Mouse (Mus musculus): ENCODE results near the gene Camkmt.

Camkmt gene

DNA sequence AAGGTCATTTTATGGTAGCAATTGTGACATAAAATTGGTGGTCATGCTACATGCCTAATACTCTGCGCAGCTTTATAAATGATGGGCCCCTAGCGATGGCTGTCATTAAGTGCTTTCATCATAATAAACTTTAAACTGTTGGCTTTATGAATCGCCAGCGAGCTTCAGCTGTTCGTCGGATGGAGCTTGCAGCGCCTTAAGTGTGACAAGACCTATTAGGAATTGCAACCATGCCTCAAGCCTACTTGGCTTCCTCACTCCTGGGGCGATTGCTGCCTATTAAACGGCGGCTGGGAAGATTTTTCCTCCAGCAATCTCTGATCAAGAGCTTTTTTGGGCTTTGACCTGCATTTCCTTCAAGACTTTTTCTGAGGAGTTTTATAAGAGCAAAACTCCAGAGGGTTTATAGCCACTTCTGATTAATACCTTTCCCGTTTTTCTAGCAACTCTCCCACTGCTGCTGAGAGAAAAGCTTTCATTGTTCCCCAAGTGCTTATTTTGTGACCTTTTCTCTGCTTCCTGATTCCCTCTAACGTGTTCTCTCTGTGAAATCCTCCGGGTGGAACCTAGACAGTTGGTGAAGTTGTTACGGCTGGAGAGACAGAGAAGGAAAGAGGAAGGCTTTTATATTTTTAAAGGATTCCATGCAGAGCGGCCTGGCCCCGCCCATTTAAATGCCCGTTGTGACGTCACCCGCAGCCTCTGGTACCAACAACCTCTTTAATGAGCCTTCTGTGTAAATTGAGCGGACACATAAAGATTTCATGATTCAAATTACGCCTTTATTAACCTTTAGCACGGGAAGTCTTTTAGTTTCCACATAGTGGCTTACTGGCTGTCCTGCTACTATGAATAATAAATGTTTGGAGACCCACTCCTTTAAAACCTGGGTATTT lies 373.4 kb downstream of the Camkmt start:
- DNase-seq (ENCODE audit: low spot score): no peak

DNA sequence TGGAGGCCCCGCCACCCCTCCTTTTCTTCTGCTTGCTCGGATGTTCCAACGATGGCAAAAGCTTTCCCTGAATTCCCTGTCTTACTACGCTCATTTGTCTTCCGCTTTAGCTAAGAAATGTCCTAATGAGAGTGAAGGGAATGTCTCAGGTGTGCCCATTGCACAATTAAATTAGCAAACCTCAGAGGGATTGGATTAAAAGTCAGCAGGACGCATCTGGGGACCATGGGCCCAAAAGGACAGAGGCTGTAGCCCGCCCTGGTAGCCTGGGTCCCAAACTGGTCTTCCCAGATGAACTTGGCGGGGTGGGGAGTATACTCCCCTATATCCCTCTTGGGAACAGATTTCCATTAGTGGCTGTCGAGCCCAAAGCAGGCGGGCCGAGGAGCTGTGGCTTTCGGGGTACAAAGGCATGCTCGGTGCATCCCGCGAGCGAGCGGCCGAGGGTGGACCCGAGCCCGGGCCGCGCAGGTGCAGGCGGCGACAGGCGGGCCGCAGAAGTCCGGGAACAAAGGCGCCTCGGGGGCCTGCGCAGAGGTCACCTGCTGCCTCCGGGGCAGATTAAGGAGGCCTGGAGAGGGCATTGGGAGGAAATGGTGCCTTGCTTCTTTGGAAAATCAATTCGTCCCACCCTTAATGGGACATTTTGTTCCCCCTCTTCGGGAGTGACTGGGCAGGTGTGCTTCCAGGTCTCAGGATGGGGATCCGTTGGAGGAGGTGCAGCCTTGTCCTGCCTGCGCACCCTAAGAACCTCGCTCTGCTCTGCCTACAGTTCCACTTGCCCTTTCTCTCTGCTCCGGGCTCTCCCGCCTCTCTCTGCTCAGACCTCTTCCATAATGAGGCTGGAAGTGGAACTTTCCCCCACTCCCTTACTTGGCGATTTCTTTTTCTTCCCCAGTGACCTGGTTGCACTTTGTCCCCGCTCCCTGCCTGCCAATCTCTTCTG lies 374.4 kb downstream of the Camkmt start:
- no peak for DNase-seq (ENCODE audit: low spot score)

DNA sequence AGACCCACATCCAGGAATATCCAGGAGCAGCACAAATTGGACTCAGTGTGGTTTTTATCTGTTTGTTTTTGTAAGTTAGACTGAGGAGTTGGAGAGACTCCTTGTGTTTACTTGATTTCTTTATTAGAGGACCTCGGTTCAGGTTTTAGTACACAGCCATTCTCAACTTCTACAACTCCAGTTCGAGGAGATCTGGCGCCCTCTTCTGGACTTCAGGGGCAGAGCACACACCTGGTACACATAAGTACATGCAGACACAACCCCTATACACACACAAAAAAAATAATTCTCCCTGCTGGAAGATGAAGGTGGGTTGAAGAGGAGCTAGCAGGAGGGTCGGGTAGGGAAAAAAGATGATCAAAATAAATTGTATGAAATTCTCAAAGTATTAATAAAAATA lies 379.4 kb downstream of the Camkmt start:
- no peak for DNase-seq (ENCODE audit: low spot score)

DNA sequence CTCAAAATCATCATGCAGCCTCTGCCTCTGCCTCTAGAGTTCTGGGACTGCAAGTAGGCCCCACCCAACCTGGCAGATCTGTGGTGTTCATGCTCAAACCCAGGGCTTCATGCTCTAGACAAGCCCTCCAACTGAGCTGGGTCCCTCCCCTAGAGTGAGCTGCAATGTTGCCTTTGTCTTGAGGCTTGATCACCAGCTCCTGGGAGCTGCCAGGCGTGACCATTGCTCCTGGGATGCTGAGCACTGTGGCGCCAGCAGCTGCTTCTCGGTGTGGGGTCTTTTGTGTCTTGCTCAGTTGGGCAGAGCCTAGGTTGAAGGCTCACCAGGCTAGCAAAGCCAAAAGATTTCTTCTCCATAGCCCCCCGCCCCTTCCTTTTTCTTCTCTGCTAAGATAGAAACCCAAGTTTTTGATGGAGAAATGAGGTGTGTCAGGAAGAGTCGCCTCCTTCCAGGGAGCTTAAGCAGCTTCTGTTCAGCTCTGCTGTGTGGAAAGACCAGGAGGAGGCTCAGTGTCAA lies 382.4 kb downstream of the Camkmt start:
- DNase-seq (ENCODE audit: low spot score): no peak

DNA sequence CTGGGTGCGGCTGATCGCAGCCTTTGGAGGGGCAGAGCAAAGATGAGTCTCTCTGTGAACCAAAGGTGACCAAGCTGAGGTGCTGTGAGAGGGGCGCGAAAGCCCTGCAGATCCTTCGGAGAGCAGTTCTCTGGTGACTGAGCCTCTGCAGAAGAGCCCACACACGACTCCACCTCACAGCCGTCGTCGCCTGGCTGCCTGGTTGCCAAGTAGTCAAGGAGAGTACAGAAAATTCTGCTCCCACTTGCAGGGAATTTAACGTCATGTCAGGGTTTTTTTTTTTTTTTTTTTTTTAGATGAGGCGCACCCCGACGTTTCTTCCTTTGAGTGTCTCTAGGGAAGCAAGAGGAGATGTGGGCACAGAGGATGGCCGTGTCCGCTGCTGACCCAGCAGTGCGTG lies 382.9 kb downstream of the Camkmt start:
- no peak for DNase-seq (ENCODE audit: low spot score)

DNA sequence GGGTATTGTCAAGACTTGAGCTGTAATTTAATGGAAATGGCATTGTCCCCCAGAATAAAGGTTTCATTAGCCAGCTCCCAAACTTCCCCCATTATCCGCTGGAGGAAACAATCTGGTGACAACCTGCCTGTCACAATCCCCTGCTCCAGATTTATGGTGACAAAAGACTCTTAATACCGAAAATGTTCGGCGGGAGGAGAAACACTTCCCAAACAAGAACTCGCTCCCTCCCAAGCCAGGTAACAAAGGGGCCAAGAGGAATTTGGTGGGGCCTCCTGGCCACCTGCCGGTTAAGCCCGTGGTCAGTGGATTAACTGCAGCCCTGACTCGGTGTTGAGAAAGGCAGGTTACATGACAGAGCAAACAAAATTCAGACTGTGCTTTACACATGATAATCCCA lies 383.5 kb downstream of the Camkmt start:
- DNase-seq (ENCODE audit: low spot score): no peak

DNA sequence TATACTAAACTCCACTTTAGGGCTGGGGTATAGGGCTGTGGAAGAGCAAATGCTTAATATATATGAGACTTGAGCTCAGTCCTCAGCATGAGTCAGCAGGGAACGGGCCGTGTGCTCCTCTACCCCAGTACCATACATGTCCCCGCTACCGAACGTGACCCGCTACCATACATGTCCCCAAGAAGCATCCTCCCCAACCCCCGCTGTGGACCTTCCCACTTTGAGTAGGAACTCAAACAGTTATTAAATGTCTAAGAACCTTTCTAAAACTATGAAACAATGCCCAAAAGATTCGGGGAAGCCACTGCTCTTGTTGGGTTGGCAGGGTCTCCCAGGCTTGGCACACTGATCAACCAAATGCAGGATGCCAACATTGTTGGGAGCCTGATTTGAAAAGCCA lies 390.9 kb downstream of the Camkmt start:
- DNase-seq (ENCODE audit: low spot score): no peak

DNA sequence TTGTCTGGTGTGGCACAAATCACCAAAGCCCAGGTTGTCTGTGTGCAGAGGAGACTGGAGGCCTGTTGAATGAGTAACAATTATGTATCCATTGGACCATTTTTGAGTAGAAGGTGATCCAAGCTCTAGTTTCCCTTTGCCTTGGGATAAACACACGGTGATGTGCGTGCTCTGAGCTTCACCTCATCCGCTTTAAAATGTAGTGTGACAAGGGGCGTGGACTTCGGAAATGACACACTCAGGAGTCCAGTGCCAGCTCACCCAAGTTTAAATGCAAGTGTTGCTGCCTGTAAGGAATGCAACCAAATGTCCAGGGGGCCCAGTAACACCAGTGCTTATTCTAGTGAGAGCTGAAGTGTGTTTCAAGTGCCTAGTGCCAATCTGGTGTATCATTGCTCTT lies 392.7 kb downstream of the Camkmt start:
- no peak for DNase-seq (ENCODE audit: low spot score)

DNA sequence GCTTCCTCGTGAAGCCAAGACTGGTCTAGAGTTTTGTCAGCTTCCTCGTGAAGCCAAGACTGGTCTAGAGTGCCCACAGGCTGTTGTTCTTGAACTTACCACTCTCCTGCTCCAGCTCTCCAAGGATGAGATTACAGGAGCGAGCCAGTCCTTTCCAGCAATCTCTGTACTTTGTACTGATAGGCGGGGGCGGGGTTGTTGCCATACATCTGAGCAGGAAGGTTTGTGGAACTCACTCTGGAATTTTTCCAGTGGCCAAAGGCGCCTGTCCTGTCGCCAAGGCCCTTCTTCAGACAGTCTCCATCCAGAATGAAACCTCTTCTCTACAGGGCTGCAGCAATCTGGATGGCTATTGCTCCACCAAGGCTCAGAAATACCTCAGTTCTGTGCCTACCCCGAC lies 393.7 kb downstream of the Camkmt start:
- no peak for DNase-seq (ENCODE audit: low spot score)

DNA sequence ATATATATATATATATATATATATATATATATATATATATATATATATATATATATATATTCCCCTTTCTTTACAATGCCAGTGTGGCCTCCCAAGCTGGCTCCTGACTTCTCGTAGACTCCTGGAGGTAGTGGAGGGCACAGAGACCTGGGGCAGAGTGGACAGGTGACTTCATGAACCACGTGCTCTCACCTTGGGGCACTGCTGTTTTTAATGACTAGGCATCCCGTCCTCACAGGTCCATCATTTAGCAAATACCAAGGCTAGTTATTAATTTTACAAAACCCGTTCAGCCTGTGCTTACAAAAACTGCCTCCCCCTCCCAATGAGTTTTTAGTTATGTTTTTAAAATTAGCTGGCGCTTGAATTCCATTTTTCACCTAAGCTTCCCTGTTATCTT lies 394.2 kb downstream of the Camkmt start:
- DNase-seq (ENCODE audit: low spot score): no peak

DNA sequence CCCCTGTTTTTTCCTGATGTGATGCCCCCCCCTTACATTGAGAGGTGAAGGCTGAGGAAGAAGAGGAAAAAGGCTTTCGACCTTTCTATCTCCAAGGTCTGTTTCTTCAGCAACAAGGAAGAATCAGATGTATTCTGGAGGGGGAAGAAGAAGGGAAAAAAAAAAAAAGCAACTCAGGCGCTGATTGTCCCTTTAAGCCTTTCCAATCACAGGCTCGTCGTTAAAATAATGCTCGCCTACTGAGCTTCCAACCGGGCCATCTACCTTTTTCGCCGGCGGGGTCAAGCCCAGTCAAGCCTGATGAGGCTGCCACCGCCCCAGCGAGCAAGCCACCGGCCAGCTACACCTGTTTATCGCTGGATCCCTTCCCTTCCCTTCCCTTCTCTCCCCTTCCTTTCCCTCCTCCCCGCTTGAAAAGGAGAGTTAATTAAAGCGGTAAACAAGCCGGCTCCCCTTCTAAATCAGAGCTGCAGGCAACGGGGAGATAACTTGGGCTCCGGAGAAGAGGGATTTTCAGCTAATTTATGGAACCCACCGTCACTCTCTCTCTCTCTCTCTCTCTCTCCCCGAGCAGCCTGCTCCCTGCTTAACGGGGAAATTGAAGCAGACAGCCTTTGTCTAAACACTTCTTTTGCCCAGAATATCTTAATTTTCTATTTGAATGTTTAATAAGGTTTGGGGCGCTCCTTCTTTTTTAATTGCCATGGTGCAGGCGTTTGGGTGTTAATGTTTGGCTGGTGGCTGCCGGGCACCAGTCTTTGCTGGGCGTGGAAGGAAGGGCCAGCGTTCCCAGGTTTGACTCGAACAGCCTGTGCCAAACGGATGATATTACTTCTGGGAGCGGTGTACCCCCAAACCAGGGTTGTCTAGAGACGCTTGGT lies 395.0 kb downstream of the Camkmt start:
- no peak for DNase-seq (ENCODE audit: low spot score)

DNA sequence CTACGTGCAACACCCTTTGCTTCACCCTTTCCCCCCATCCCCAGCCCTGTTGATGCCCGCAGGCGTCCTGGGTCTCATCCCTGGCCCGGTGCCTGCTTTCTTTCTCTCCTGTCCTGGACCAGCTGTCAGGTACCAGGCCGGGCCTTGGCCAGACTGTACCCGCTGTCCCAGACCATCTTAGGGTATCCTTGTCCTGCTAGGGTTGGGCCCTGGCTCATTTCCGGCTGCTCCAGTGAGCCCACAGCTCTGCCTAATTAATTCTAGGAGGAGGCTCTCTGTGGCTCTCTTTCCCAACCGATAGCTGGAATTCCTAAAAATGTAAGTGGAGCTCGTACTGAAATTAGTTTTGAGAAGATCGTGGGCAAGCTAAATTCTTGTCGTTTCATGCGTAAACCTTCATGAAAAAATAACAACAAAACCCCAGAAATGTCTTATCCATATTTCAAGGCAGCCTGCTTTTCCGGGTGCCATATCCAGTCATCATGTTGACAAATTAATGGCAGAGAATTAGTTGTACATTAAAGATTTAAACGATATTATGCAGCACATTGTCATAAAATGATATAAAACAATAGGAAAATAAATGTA lies 395.7 kb downstream of the Camkmt start:
- no peak for DNase-seq (ENCODE audit: low spot score)

DNA sequence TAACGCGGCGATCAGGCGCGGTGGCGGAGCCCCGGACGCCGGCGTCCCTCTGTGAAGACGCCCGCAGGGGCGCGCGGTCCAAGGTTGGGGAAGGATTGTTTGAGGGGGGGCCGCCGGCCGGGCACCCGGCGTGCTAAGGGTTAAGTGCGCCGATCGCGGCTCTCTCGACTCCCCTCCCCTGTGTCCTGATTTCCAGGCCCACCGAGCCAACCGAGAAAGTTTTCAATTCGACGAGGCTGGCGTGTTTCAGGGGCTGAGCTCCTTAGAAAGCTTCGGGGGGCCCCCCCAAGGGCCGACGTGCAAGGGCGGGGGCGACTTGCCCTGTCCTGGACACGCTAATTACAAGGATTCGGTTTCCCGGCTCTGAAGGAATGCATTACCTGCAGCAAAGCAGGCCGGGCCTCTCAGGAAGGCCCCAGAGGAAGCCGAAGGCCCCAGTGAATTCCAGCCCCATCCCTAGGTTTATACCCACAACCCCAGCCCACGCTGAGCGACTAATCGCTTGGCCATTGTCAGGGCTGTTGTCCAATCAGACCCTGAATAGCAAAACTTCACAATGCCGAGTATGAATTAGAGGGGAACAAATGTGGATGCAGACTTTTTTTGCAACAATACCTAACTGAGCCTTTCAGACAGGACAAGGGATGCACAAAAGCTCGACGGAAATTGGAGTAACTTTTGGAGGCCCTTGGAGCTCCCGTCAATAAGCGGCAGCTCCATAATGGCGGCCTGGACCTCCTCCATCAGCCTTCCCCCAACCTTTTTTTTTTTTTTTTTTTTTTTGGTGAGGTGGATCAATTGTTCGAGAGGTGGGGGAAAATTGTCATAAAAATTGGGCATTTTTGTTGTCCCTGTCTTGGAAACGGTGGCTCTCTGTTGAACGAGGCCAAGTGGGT lies 396.5 kb downstream of the Camkmt start:
- DNase-seq (ENCODE audit: low spot score): no peak

DNA sequence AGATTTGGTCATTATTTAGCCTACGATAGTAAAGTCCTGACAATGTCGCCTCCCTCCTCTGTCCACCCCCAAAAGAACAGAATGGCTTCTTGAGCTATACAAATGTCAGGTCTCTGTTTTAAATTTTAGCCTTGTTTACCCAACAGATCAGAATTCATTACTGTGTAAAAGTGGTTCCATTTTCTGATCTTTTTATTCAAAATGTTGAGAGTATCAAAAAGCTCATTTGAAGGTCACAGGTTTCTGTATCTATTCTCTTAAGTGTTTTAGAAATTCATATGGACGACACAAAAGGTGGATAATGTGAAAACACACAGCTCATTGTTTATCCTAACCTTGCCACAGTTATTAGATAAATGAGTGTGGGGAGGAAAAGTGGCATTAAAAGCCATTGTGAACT lies 397.2 kb downstream of the Camkmt start:
- no peak for DNase-seq (ENCODE audit: low spot score)

DNA sequence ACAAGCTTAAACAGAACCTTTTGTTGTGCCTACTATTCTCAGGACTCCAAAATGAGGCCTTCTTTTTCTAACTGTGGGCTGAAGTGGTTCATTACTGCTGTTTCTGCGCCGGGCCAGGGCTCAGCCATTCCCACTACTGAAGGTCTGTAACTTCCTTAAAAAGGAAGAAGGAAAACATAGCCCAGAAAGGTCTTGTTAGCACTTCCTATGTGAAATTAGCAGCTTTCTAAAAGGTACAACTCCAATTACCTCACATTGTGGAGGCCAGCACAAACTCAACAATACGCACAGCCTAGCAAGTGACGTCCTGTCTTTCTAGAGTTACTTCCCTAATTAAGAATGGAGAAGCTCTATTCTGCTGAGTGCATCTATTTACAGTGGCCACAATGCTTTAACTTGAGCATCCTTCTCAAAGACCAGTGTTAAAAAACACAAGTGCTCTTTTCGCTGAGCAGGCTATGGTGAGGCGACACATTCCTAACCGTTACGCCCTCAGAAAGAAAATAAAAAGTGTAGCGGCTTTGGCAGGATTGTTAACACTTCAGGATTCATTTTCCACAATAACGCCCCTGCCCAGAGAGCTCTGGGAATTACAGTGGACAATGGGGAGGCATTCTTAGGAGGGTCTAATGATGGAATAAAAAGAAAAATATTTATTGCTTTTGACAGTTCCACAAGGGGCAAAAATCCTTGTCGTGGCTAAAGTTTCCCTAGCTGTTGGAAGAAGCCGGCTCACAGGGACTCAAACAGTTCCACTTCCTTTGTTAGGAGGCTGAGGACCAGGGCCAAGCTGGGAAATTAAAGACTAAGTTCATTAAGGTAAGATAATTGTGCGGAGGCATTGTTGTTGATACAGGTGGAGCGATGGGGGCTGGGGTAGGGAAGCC lies 398.5 kb downstream of the Camkmt start:
- DNase-seq (ENCODE audit: low spot score): no peak

DNA sequence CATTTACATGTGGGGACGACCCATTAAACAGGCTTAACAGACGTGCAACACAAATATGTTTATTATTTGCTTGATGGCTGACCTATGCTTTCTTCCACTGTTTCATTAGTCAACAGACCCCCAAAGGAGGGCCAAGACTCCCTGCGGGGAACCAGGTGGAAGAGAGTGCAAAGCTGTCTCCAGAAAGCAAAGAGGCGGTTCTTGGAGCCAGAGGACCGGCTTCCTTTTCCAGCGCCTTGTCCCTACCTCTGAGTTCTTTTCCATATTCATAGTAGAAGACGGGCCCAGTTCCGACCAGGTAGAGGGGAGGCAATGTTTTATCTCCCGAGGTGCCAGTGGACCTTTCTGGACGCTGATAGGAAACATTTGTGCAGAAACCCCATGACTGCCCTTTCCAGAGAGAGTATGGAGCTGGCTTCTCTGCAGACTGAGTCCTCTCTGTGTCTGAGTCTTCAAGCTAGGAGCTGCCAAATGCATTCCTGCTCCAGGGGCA lies 399.2 kb downstream of the Camkmt start:
- no peak for DNase-seq (ENCODE audit: low spot score)

DNA sequence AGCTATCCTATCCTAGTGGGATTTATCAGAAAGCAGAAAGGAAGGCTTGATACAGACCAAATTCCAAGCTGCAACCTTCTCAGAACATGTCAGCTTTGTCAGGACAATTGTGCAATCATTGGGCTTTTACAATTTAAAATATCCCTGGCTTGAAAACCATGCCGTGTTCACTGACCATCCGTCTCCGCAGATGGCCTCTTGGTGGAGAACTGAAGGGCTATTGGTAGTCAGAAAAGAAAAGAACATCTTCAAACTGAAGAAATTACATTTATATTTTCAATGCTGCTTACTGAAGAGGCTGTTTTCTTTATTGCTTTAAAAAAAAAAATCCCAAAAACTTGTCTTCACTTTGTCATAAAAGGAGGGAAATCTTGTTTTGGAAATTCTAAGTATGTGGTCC lies 401.1 kb downstream of the Camkmt start:
- DNase-seq (ENCODE audit: low spot score): no peak

DNA sequence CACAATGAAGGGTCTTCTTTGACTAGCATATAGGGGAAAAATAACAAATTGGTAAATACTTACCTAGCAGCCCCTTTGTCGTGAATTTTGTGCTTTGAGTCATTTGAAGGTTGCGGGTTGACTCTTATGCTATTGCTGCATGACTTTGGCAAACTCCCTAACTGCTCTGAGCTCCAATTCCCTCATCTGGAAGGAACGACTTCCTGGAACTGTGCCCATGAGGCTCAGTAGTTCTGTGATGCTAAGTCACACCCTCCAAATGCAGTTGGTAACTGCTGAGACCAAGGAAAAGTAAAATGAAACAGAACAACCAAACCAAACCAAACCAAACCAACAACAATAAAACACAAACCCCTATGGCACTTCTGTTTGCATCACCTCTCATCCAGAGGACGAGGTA lies 403.2 kb downstream of the Camkmt start:
- DNase-seq (ENCODE audit: low spot score): no peak
